Mouse (Mus musculus) testis, postnatal 14 days (tissue): ENCODE measurements around the gene Cbx6.

Source experiments
- DNase-seq: peaks from one replicate; pipeline ENCODE4 v3.0.0; 2021; ENCODE audit warnings: low spot score

The Cbx6 gene

GRCm38 (mm10) chr15:79803533-79804351, 30.7 kb downstream of the Cbx6 start:
- DNase-seq: no peak

DNA sequence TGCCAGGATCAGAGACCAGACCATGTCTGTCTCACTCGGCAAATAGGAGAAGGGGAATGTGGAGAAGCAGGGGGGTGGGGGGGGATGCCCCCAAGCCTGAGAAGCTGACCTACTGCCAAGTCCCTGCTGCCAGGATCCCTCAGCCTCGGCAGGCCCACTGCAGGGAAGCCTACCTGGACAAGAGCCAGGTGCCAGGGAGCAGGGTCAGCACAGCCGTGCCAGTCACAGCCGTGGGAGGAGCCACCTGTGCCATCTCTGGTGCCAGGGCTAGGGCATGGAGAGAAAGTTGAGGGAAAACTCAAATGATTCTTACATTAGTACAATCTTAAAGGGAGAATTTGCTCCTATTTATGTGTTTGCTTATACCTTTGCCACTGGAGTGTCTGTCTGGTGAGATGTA, 32.2 kb downstream of the Cbx6 start:
- no peak for DNase-seq

DNA sequence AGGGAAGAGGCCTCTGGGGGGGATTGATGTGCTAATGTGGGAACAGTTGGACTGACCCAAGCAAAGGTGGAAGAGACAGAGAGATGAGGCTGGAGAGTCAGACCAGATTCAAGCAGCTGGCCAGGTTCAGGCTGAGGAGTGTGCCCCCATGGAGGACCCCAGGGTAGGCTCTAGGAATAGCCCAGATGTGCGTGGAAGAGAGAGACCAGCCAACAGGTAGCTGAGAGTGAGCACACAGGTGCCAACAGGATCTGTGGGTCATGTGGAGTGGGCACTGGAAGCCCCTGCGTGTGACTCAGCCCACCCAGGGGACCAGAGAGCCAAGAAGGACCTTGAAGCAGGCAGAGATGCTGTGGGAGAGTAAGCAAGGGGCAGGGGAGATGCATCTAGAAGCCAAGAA, 32.8 kb downstream of the Cbx6 start:
- no peak for DNase-seq

- no peak for DNase-seq
These were observed 33.8 kb downstream of the Cbx6 start for GRCm38 (mm10) chr15:79800701-79801100.

GRCm38 (mm10) chr15:79798591-79798990, 35.9 kb downstream of the Cbx6 start:
- DNase-seq: no peak

GRCm38 (mm10) chr15:79797680-79798079, 36.8 kb downstream of the Cbx6 start:
- no peak for DNase-seq

DNA sequence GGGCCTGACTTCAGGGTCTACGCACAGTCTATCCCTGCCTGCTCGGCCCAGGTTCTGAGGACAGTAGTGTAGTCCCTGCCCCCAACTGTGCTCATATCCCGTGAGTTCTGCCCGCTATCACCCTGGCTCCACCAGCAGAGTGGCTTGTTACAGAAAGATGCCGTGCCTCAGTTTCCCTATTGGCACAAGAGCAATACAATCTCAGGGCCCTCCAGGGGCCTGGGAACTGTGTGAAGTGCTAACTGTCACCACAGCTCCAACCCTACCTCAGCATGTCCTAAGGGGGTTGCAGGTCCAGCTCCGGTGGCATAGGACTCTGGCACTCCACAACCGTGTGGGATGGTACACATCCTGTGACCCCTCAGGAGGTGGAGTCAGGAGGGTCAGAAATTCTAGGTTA, 37.4 kb downstream of the Cbx6 start:
- no peak for DNase-seq

- DNase-seq: no peak
These were observed 38.2 kb downstream of the Cbx6 start for GRCm38 (mm10) chr15:79796256-79796655.

GRCm38 (mm10) chr15:79794173-79794572, 40.3 kb downstream of the Cbx6 start:
- DNase-seq: no peak

DNA sequence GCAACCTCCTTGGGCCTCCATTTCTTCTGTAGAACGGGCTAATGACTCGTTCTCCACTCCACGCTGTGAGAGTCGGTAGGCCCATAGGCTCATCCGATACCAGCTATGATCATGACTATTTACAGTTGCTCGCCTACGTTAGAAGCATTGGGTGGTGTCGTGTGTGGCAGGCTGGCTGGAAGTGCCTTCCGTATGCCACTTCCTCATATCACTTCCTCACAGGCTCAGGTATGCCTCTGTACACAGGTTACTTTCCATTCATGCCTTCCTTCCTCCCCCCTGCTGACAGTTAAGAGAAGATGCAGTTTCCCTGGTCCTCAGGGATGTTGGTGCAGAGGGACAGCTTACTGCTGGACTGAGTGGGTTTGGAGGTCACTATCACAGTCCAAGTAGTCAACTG, 41.4 kb downstream of the Cbx6 start:
- no peak for DNase-seq

GRCm38 (mm10) chr15:79792455-79792854, 42.0 kb downstream of the Cbx6 start:
- DNase-seq: peak; percentile 65

GRCm38 (mm10) chr15:79791502-79791901, 43.0 kb downstream of the Cbx6 start:
- DNase-seq: peak; percentile 46

DNA sequence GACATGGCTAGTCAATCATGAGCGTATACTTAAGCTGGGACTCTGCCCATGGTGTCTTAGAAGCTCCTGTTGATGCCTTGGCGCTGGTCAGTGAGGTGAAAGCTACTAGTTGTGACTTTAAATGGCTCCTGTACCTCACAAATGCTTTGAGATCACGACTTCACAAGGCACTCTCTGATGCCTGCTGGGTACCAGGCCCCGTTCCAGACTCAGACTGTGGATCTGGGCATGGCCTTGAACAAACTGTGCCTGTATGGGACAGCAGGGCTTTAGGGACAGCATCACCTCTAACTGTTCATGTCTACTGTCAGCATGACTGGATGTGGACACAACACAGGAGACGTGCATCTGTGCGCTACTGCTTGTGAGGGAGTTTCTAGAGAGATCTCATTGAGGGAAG, 43.6 kb downstream of the Cbx6 start:
- no peak for DNase-seq

DNA sequence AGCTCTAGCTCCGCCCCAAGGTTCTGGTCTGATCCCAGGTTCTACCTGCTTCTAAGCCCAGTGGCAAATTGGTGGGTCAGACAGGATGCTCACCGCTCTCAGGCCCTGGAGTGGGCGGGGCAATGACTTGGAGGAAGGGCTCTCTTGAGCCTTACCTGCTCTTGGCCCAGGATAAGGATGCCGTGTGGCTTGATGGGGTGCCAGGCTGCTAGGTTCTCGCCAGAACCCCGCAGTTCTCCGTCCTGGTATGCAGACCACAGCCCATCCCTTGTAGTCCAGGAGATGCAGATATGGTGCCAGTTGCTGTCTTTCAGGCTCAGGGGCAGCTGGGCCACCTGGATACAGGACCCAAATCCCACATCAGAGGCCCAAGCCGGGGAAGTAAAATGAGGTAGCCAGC, 44.4 kb downstream of the Cbx6 start:
- no peak for DNase-seq

- no peak for DNase-seq
These were observed 46.7 kb downstream of the Cbx6 start for GRCm38 (mm10) chr15:79787815-79788214.

DNA sequence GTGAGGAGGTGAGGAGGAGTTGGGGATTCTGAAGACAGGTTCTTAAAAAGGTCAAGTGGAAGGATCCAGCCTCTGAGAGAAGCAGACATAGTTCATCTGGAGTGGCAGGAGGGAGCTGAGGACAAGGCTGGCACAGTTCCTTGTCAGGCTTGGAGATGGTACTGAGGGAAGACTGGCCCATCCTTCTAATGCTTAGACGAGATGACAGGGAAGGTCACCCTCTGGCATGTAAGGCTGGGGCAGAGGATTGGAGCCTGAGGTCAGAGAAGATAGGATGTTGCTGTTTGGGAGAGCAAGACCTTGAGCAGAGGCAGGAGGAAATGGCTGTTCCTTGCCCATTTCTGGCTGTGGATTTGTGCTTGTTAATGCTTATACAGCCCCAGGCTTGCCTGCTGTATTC, 49.4 kb downstream of the Cbx6 start:
- no peak for DNase-seq

GRCm38 (mm10) chr15:79777749-79778148, 56.7 kb downstream of the Cbx6 start, which contains the start of gene Dnal4:
Gene Dnal4 (minus strand): TSS chr15:79777849.
- no peak for DNase-seq

- DNase-seq: no peak
These were observed 58.8 kb downstream of the Cbx6 start for GRCm38 (mm10) chr15:79775662-79776061.

DNA sequence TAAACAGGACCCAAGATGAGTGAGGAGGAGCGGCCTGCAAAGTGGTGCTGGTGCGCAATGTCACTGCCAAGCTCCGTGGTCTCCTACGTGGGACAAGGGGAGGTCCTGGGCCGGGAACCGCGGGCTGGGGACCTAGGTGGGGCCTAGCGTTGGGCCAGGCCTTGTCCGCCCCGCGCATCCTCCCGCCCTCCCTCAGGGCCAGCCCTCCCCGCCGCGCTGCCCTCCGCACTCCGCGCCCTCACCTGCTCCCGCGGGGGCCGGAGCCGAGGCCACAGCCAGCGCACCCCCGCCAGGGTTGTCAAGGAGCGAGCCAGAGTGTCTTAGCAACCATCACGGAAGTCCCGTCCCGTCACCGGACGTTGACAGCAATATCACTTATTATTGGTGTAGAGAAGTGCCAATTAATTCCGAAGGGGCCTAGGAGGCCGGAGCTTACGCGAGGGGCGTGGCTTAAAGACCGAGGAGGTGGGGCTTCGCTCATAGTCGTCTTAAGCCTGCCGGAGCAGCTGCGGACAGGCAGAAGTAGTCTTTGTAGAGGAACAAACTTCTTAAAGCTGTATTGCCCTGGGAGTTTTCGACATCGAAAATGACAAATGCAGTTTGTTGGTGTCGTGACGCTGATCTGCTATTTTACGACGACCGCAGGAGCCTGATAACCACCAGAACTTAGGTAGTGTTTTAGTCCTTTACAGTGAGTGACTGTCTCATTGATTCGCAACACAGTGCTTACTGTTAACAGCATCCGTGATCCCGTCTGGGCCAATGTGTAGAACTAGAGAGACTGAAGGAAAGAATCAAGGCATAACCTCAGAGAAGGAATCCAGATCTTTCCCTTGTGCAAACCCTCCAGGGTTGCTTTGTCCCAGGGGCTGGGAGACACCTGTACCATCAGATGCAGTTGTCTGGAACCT, 60.1 kb downstream of the Cbx6 start:
- peak; percentile 96 for DNase-seq
